Mouse (Mus musculus) common myeloid progenitor, adult 5-6 weeks (primary cell): ENCODE measurements at regions not wholly inside any gene's neighbourhood (a gene's known extent, or its start where the extent isn't known, plus 50 kb on each side); places are given as distances from the start of the nearest gene placed in this dataset.

ENCODE experiments used
- ATAC-seq: replicated peaks from 2 replicates; pipeline ENCODE4 v1.8.0; 2016; ENCODE audit warnings: low read depth, mild to moderate bottlenecking, moderate TSS enrichment, inconsistent platforms; ENCODE audit not compliant: poor library complexity, severe bottlenecking

- ATAC-seq = no peak
Observed at GRCm38 (mm10) chr2:160256251-160256650, 77.7 kb downstream of the Gm826 start.

- no peak for ATAC-seq
Observed at GRCm38 (mm10) chr2:160250228-160250627, 83.7 kb downstream of the Gm826 start.

- ATAC-seq = no peak
Observed at GRCm38 (mm10) chr2:160249104-160250093, 84.6 kb downstream of the Gm826 start.

DNA sequence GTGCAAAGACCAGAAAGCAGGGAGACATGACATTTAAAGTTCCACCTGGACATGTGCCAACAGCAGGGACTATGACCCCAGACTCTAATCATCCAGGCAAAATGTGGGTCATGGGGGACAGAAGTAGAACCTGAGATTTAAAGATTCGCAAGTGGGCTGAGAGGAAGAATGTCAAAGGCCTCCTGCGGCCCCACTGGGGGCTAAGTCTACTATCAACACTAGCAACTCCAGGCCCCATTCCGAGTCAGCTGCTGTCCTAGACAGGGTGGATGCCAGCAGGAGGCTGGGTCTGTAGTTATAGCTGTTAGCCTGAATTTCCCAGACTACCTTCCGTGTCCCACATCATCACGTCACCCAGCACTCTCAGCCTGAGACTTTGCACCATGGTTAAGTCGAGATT is 86.7 kb downstream of the Gm826 start:
- ATAC-seq = no peak

DNA sequence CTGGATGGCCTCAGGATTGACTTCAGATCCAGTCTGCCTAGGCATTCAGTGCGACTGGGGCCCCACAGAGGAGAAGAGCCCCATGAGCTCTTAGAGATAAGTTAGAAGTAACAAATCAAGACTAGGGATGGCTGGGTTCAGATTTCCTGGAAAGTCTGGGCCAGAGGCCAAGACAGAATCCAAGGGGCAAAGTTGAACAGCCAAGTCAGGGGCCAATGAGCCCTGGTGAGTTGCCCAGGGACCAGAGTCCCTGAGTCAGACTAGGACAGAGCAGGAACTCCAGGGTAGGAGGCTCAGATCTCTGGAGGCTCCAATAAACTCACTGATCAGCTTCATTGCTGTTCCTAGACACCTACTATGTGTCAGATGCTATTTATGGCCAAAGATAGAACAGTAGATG is 87.6 kb downstream of the Gm826 start:
- ATAC-seq = no peak

DNA sequence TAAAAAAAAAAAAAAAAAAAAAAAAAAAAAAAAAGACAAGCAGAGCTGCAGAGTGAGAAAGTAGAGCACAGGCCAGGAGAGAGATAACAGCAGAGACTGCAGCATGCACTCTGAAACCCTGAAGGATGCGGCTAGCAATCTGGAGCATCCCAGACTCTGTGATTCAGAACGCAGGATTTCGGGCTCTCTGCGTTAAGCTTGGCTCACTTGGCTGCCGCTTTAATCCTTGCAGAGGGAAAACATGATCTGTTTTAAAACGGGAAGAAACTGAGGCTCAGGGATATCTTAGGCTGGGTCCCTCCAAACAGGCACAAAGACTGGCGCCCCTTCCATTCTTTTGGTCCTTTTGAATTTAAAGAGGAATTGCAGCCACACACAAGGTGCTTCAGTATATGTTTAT is 89.1 kb downstream of the Gm826 start:
- no peak for ATAC-seq

GRCm38 (mm10) chr2:160240531-160241379 is 93.2 kb downstream of the Gm826 start:
- ATAC-seq = no peak

DNA sequence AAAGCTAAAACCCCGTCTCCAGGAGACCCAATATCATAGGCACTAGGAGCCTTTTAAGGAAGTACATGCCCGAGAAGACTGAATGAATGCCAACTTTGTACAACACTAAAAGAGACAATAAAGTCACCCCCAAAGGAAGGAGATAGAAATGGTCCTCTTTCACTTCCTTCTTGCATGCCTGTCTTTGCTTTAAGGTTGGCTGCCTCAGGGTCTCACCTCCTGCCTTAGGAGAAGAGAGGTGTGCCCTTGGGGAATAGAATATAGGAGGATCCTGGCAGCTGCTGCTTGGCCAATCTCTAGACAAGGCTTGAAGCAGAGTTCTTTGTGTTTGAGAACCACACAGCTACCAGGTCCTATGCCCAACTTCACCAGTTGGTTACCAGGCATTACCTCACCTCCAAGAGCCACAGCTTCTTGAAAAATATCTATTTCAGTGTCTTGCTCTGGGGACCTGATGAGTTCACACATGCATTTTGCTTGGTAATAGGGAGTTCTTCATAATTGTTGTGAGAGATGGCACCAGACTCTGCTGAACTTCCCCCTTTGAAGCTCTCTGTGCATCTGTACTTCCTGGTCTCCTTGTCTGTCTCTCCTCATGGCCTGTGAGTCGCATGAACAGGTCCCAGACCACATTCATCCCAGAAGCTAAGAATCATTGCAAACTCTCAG is 96.4 kb downstream of the Gm826 start:
- ATAC-seq = no peak

GRCm38 (mm10) chr2:160236806-160237205 is 97.2 kb downstream of the Gm826 start:
- ATAC-seq = no peak

GRCm38 (mm10) chr2:160230786-160231185 is 103.2 kb downstream of the Gm826 start:
- ATAC-seq = no peak

- ATAC-seq = no peak
Observed at GRCm38 (mm10) chr2:160228331-160229035, 105.5 kb downstream of the Gm826 start.

- ATAC-seq = peak; percentile 54
Observed at GRCm38 (mm10) chr2:160225450-160225849, 108.5 kb downstream of the Gm826 start.

DNA sequence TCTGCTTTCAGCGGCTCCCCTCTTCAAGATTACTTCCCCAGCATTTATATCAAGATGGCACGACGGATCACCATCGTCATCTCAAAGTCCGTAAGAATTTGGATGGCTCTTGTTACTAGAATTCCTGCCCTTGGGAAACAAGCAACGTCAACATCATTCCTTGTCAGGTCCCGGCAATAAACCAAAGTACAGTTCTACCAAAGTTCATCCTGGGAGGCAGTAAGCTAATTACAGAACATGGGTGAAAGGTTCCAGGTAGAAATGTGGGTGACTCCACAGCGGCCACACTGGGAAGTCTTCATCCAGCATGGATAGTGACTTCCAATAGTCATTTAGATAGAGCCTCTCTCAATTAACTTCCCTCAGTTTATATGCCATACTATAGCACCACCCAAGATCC is 110.6 kb downstream of the Gm826 start:
- ATAC-seq = no peak

GRCm38 (mm10) chr2:160221772-160222171 is 112.2 kb downstream of the Gm826 start:
- ATAC-seq = no peak

GRCm38 (mm10) chr2:160220562-160221021 is 113.4 kb downstream of the Gm826 start:
- no peak for ATAC-seq

- peak; percentile 71 for ATAC-seq
Observed at GRCm38 (mm10) chr2:160214032-160214812, 119.7 kb downstream of the Gm826 start.

- ATAC-seq = peak; percentile 31; the same call in 1 of the 2 replicates
Observed at GRCm38 (mm10) chr2:160210507-160210906, 123.5 kb downstream of the Gm826 start.

GRCm38 (mm10) chr2:160209589-160210264 is 124.2 kb downstream of the Gm826 start:
- no peak for ATAC-seq
